Mouse (Mus musculus) spleen, adult 2 months (tissue): ENCODE measurements around the gene Atxn1. TPM values are rescaled to one million over a fixed set of nuclear protein-coding genes. Genes with fewer than 3 reads are reported as not detected.

Experiments used
- DNase-seq, 2 experiments: peaks; one replicate each; pipeline versions ENCODE4 v3.0.0 to v3.0.0-alpha.2; 2012 to 2021; ENCODE audit warnings: low spot score in 2 of 2, low read depth in 1 of 2
- H3K27ac ChIP-seq: fragments of 200-500 bp; 2 replicates; pipeline ENCODE4 v1.5.1; 2012; ENCODE audit warnings: low read length, inconsistent platforms; ENCODE audit not compliant: insufficient read depth
- H3K27me3 ChIP-seq: fragments of 200-500 bp; 2 replicates; pipeline ENCODE4 v1.6.1; 2012; ENCODE audit warnings: mild to moderate bottlenecking, moderate library complexity, low read length, inconsistent platforms; ENCODE audit not compliant: control insufficient read depth, insufficient read depth
- H3K36me3 ChIP-seq: fragments of 200-500 bp; 2 replicates; pipeline ENCODE4 v1.6.1; 2012; ENCODE audit warnings: mild to moderate bottlenecking, low read length, inconsistent platforms; ENCODE audit not compliant: control insufficient read depth, insufficient read depth
- H3K4me1 ChIP-seq: fragments of 200-500 bp; 2 replicates; pipeline ENCODE4 v1.6.1; 2011; ENCODE audit warnings: inconsistent platforms; ENCODE audit not compliant: control insufficient read depth, insufficient read depth, insufficient read length
- H3K4me3 ChIP-seq: fragments of 200-500 bp; 2 replicates; pipeline ENCODE4 v1.5.1; 2011; ENCODE audit warnings: mild to moderate bottlenecking, inconsistent platforms; ENCODE audit not compliant: insufficient read depth, insufficient read length; ENCODE audit errors: extremely low read depth
- CTCF ChIP-seq: fragments of 200-500 bp; IDR thresholded peaks from 2 replicates; pipeline ENCODE4 v1.5.1; 2011; ENCODE audit warnings: mild to moderate bottlenecking, inconsistent platforms; ENCODE audit not compliant: insufficient read depth, insufficient read length, insufficient replicate concordance; ENCODE audit errors: extremely low read depth
- POLR2A ChIP-seq: fragments of 200-500 bp; IDR thresholded peaks from 2 replicates; pipeline ENCODE4 v1.6.1; 2011; ENCODE audit warnings: low read depth, low read length, inconsistent platforms
- WGBS: fragments of 180-500 bp; shearing (Covaris S2); methylation state at CpG from one replicate; pipeline ENCODE4 v1.1.7; 2018; 5-methylcytosine and 5-hydroxymethylcytosine counted together
- polyA plus RNA-seq: library from polyadenylated mRNA; depleted of rRNA; stranded (reverse); fragments of >200 nt; gene quantifications from 2 replicates; pipeline ENCODE4 v1.2.3, GENCODE M21; 2012

Atxn1 gene
- polyA plus RNA-seq, 1 experiment, result 10.6 TPM

DNA sequence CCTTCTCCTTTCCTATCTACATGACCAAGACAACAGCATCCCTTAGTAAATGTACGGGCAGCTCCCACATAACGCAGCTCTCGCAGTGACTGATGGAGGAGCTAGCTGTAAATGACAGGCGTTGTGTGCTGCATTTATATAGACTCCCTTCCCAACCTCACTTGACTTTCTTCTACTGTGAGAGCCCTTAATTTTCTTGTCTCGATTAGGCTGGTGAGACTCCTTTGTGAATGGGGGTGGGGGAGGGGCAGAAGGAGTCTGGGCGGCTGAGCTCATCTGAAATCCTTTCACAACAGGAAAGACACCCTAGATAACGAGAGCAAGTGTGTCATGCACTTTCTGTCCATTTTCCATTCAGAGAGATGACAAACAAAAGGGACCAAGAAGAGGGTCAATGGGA is 344.5 kb downstream of the Atxn1 start:
- no peaks in the 10 kb centered on the region for H3K4me1 ChIP-seq
- 83% methylated on average over 7 of the region's 7 CpGs for WGBS
- H3K36me3 ChIP-seq, result no peaks in the 10 kb centered on the region
- TF ChIP-seq CTCF (no peak), POLR2A (no peak)
- H3K27ac ChIP-seq, result no peak overlapping the region
- no peak overlapping the region for H3K4me3 ChIP-seq
- no peak for DNase-seq
- H3K27me3 ChIP-seq, result no peaks in the 10 kb centered on the region

DNA sequence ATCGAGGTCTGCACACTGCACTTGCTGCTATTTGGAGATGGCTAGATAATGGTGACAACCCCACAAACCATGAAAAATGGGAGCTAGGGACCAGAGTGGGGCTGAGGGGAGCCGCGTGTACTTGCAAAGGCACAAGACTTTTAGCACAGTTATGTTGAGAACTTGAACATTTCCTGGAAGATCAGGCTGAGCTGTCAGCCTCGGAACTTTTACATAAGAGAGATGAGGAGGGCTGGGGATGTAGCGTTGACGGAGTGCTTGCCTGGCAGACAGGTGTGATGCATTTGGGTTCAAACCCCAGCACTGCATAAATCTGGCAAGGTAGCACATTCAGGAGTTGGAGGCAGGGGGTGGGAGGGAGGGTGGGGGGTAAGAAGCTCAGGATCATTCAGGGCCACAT is 346.8 kb downstream of the Atxn1 start:
- no peaks in the 10 kb centered on the region for H3K36me3 ChIP-seq

DNA sequence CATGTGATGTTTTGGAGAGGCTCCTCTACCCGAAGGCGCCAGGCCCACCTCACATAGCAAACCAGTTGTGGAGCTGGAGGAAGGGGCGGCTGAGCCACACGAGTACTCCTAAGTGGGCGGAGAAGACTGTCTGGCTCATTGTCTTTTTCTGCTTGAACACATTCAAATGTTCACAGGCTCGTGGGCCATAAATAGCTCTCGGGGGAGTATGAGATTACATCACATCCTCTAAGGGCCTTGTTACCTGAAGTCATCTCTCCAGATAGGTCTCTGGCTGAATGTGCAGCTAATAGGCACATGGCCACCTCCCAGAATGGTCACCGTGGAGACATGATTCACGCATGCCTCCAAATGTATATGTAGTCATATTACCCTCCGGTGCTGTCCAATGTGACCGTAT is 350.0 kb downstream of the Atxn1 start:
- 82% methylated on average over 11 of the region's 11 CpGs for WGBS
- Histone ChIP-seq H3K27ac (no peak overlapping the region), H3K4me1 (no peaks in the 10 kb centered on the region), H3K36me3 (no peaks in the 10 kb centered on the region), H3K27me3 (no peaks in the 10 kb centered on the region), H3K4me3 (no peak overlapping the region)
- no peak for DNase-seq
- TF ChIP-seq POLR2A (no peak), CTCF (no peak)

More for the DNA sequence above, 346.8 kb downstream of the Atxn1 start:
- Histone ChIP-seq H3K4me3 (no peak overlapping the region), H3K27ac (no peak overlapping the region), H3K4me1 (no peaks in the 10 kb centered on the region), H3K27me3 (no peaks in the 10 kb centered on the region)
- no peak for TF ChIP-seq POLR2A
- 85% methylated on average over 6 of the region's 6 CpGs for WGBS
- no peak for DNase-seq

DNA sequence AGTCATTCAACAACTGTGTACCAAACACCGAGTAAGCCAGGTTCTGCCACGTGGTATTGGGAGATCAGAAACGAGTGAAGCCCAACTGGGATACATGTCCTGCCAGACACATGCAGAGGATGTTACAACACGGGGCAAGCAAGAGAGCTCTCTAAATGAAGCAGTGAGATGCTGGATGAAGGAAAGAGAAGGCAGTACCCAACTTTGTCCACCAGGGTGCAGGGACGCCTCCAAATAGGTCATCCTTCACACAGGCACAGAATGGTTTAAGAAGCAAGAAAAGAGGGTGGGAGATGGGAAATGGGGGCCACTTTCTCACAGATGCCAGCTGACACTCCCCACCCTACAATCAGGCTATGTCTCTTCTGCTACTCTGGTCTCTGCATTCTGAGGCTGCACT is 351.5 kb downstream of the Atxn1 start:
- no peak for DNase-seq
- H3K27me3 ChIP-seq, result no peaks in the 10 kb centered on the region
- no peaks in the 10 kb centered on the region for H3K4me1 ChIP-seq
- H3K4me3 ChIP-seq, result no peak overlapping the region
- H3K27ac ChIP-seq, result no peak overlapping the region
- no peak for TF ChIP-seq POLR2A
- peak; percentile 11; the same call in 1 of the 2 replicates for TF ChIP-seq CTCF
- 46% methylated on average over 5 of the region's 5 CpGs for WGBS
- no peaks in the 10 kb centered on the region for H3K36me3 ChIP-seq

GRCm38 (mm10) chr13:45611554-45611953 is 353.3 kb downstream of the Atxn1 start:
- no peak overlapping the region for H3K27ac ChIP-seq

GRCm38 (mm10) chr13:45609461-45609860 is 355.3 kb downstream of the Atxn1 start:
- Histone ChIP-seq H3K4me3 (no peak overlapping the region), H3K27ac (no peak overlapping the region), H3K4me1 (no peaks in the 10 kb centered on the region), H3K27me3 (no peaks in the 10 kb centered on the region), H3K36me3 (no peaks in the 10 kb centered on the region)
- TF ChIP-seq POLR2A (no peak), CTCF (no peak)
- WGBS, result 81% methylated on average over 4 of the region's 4 CpGs
- no peak for DNase-seq

More at GRCm38 (mm10) chr13:45611554-45611953, 353.3 kb downstream of the Atxn1 start:
- 93% methylated on average over 3 of the region's 3 CpGs for WGBS
- H3K4me1 ChIP-seq, result no peaks in the 10 kb centered on the region
- H3K27me3 ChIP-seq, result no peaks in the 10 kb centered on the region
- TF ChIP-seq POLR2A (no peak), CTCF (no peak)
- no peak overlapping the region for H3K4me3 ChIP-seq
- H3K36me3 ChIP-seq, result no peaks in the 10 kb centered on the region
- no peak for DNase-seq

- H3K27ac ChIP-seq, result no peak overlapping the region
- no peaks in the 10 kb centered on the region for H3K36me3 ChIP-seq
- H3K4me3 ChIP-seq, result no peak overlapping the region
- H3K4me1 ChIP-seq, result no peaks in the 10 kb centered on the region
- no peak for DNase-seq
- no peaks in the 10 kb centered on the region for H3K27me3 ChIP-seq
- 97% methylated on average over 5 of the region's 5 CpGs for WGBS
- TF ChIP-seq CTCF, result no peak
- no peak for TF ChIP-seq POLR2A
These were observed 356.2 kb downstream of the Atxn1 start for GRCm38 (mm10) chr13:45608593-45608992.

GRCm38 (mm10) chr13:45607946-45608345 is 356.9 kb downstream of the Atxn1 start:
- Histone ChIP-seq H3K27ac (no peak overlapping the region), H3K27me3 (no peaks in the 10 kb centered on the region), H3K4me3 (no peak overlapping the region), H3K36me3 (no peaks in the 10 kb centered on the region), H3K4me1 (no peaks in the 10 kb centered on the region)
- TF ChIP-seq POLR2A (no peak), CTCF (no peak)
- 50% methylated on average over 2 of the region's 2 CpGs for WGBS
- DNase-seq, result no peak
